Mouse (Mus musculus) telencephalon, adult 2 months (tissue): Measurements from ENCODE around the gene Nr1i3.
A peak's percentile ranks its signal among the peaks of the same experiment; 100 is the strongest.

ENCODE experiments used
- DNase-seq: peaks from one replicate; pipeline ENCODE4 v3.0.0-alpha.2; 2011; ENCODE audit warnings: low read depth, low spot score

The Nr1i3 gene

GRCm38 (mm10) chr1:171195046-171195822, 18.5 kb upstream of the Nr1i3 start:
- DNase-seq, result no peak

- no peak for DNase-seq
Measured at GRCm38 (mm10) chr1:171195887-171196397, 17.8 kb upstream of the Nr1i3 start, which contains the start of gene Pcp4l1. TSS of gene Pcp4l1 (minus strand) at chr1:171196268.

- no peak for DNase-seq
Measured at GRCm38 (mm10) chr1:171199532-171199931, 14.2 kb upstream of the Nr1i3 start.

- DNase-seq, result no peak
Measured at GRCm38 (mm10) chr1:171200769-171201168, 13.0 kb upstream of the Nr1i3 start.

GRCm38 (mm10) chr1:171203471-171204248, 10.1 kb upstream of the Nr1i3 start:
- DNase-seq, result no peak

GRCm38 (mm10) chr1:171204249-171204644, 9.5 kb upstream of the Nr1i3 start:
- DNase-seq, result no peak

GRCm38 (mm10) chr1:171205704-171206493, 7.9 kb upstream of the Nr1i3 start:
- DNase-seq, result no peak

GRCm38 (mm10) chr1:171209409-171209808, 4.4 kb upstream of the Nr1i3 start:
- no peak for DNase-seq

GRCm38 (mm10) chr1:171212854-171213253, 916 bp upstream of the Nr1i3 start:
- DNase-seq, result no peak

GRCm38 (mm10) chr1:171216241-171216955, 2.6 kb downstream of the Nr1i3 start:
- no peak for DNase-seq

GRCm38 (mm10) chr1:171220871-171221270, 7.1 kb downstream of the Nr1i3 start:
- peak; percentile 79 for DNase-seq

GRCm38 (mm10) chr1:171221281-171222193, 7.8 kb downstream of the Nr1i3 start:
- no peak for DNase-seq

GRCm38 (mm10) chr1:171222238-171223155, 8.7 kb downstream of the Nr1i3 start, which contains the start of gene Tomm40l:
TSS of gene Tomm40l (minus strand) at chr1:171222514.
- DNase-seq, result peak; percentile 100

GRCm38 (mm10) chr1:171223168-171223567, 9.4 kb downstream of the Nr1i3 start:
- DNase-seq, result no peak

GRCm38 (mm10) chr1:171223796-171224195, 10.0 kb downstream of the Nr1i3 start:
- no peak for DNase-seq

GRCm38 (mm10) chr1:171224857-171225256, 11.1 kb downstream of the Nr1i3 start, which contains the start of gene Apoa2:
TSS of gene Apoa2 (plus strand) at chr1:171225054.
- DNase-seq, result no peak

GRCm38 (mm10) chr1:171226780-171227179, 13.0 kb downstream of the Nr1i3 start:
- DNase-seq, result no peak

- DNase-seq, result no peak
Measured at GRCm38 (mm10) chr1:171227879-171228278, 14.1 kb downstream of the Nr1i3 start.

GRCm38 (mm10) chr1:171229750-171230149, 16.0 kb downstream of the Nr1i3 start:
- no peak for DNase-seq
